In the genomic region with DNA sequence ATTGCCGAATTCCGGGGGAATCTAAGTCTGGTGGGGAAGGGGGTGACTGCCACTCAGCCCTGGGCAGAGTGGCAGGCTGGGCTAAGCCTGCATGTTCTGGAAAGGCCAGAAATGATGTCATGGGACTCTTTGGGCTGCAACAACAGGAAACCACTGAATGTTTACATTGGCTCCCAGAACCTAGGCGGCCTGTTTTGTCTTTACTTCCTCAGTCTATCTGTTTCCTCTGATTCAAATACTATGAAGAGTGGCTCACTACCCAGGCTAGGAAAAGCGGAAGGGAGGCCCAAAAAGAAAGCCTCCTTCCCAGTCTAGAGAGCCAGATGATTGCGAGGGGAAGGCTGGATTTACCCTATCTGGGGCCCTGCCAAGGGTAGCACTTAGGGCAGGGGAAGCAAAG, we compare ENCODE assay signal across 8 mouse cellular contexts.
DNase-seq lines count a peak whose midpoint lies in the region; ATAC-seq and TF ChIP-seq lines count a peak whose summit lies in the region.
"Had no signal": no experiment of that assay in that cellular context is flagged by ENCODE, and none has a peak within 500 bp of the region (broad histone marks: within the 10 kb centered on the region; RNA-seq: fewer than 3 reads in every experiment).

No protein-coding gene starts in this region.

- peak; percentile 19 for DNase-seq in NIH3T3 (ENCODE audit: low read depth)
- DNase-seq in heart, adult 2 months: peak; percentile 55 to 72
- DNase-seq in kidney, postnatal 10 days: peak; percentile 38
- peak; percentile 67 for DNase-seq in naive thymus-derived CD4-positive, alpha-beta T cell, adult 2 months (ENCODE audit: low read depth)
- DNase-seq in layer of hippocampus, postnatal 25 days (ENCODE audit: extremely low spot score in 1 of 2, low spot score in 1 of 2): no peak

- H3K36me3 ChIP-seq in C2C12 (ENCODE audit: control insufficient read depth, insufficient read depth): no peaks in the 10 kb centered on the region
- peaks cover 3% of the 10 kb centered on the region; the same call in 1 of the 2 replicates for H3K36me3 ChIP-seq in heart, adult 2 months (ENCODE audit: control insufficient read depth, insufficient read depth, low read length)
- no peaks in the 10 kb centered on the region for H3K36me3 ChIP-seq in forebrain, embryonic 12.5 days (replicated peaks)

- intact Hi-C loops in heart, adult 2 months (cut with DNase I): loop anchor here (2.0 kb wide), 2 partner anchors 71 to 105 kb away; a partner anchor contains a TSS

- H3K9me3 ChIP-seq in forebrain, embryonic 12.5 days: no peaks in the 10 kb centered on the region

- H3K79me2 ChIP-seq in C2C12 (ENCODE audit: control insufficient read depth, insufficient read depth): no peaks in the 10 kb centered on the region
- no peaks in the 10 kb centered on the region for H3K79me2 ChIP-seq in heart, adult 2 months (replicated peaks; ENCODE audit: control insufficient read depth, insufficient read depth, low read length)

- H3K4me3 ChIP-seq in C2C12 (ENCODE audit: insufficient read depth, poor library complexity, severe bottlenecking): no peak overlapping the region
- H3K4me3 ChIP-seq in heart, adult 2 months: no peak overlapping the region
- no peak overlapping the region for H3K4me3 ChIP-seq in forebrain, embryonic 12.5 days (replicated peaks)
- H3K4me3 ChIP-seq: erythroblast, embryonic 14.5 days had no signal

- TF ChIP-seq EP300 in heart, adult 2 months (IDR thresholded peaks at IDR 0.05; ENCODE audit: insufficient read depth, low read depth, low read length): 0 out of 2 replicates have a peak, but pooled peaks have one; percentile 53

- peak overlapping the region; percentile 86 for H3K27ac ChIP-seq in heart, adult 2 months
- H3K27ac ChIP-seq in forebrain, embryonic 12.5 days: no peak overlapping the region

- H3K4me2 ChIP-seq in forebrain, embryonic 12.5 days: no peak overlapping the region

- TF ChIP-seq POLR2A in heart, adult 2 months (IDR thresholded peaks at IDR 0.05; ENCODE audit: insufficient read depth, low read depth, low read length): 0 out of 2 replicates have a peak, but pooled peaks have one; percentile 37

- H3K79me3 ChIP-seq in C2C12 (ENCODE audit: low read depth): no peaks in the 10 kb centered on the region

- TF ChIP-seq CTCF in C2C12 (IDR thresholded peaks at IDR 0.05; ENCODE audit: control insufficient read depth, insufficient read depth, insufficient read length): no peak
- no peak for TF ChIP-seq CTCF in heart, adult 2 months (IDR thresholded peaks at IDR 0.05)

- H3K4me1 ChIP-seq in heart, adult 2 months (ENCODE audit: control insufficient read depth, insufficient read depth, low read length): peaks cover 1% of the 10 kb centered on the region
- no peaks in the 10 kb centered on the region for H3K4me1 ChIP-seq in forebrain, embryonic 12.5 days

- WGBS in heart, adult 2 months: 34% methylated on average over 5 of the region's 5 CpGs
- WGBS in forebrain, embryonic 12.5 days: 81% methylated on average over 5 of the region's 5 CpGs

- H3ac ChIP-seq in C2C12 (ENCODE audit: control insufficient read depth, insufficient read length, low read depth): no peak overlapping the region

- no peaks in the 10 kb centered on the region for H3K27me3 ChIP-seq in C2C12 (ENCODE audit: control insufficient read depth, insufficient read depth, insufficient read length)
- no peaks in the 10 kb centered on the region for H3K27me3 ChIP-seq in heart, adult 2 months (ENCODE audit: control insufficient read depth, insufficient read depth, low read length)
- no peaks in the 10 kb centered on the region for H3K27me3 ChIP-seq in forebrain, embryonic 12.5 days

- ATAC-seq in forebrain, embryonic 12.5 days (ENCODE audit: low FRiP score): no peak

- H3K9ac ChIP-seq in heart, adult 2 months (ENCODE audit: low read depth, low read length): no peak overlapping the region
- H3K9ac ChIP-seq in forebrain, embryonic 12.5 days: no peak overlapping the region

TF ChIP-seq in C2C12, 6 proteins besides CTCF, POLR2A, EP300 and RAD21:
- TF ChIP-seq USF1 (IDR thresholded peaks at IDR 0.05; ENCODE audit: low read depth) (no peak), CEBPB (IDR thresholded peaks at IDR 0.05; ENCODE audit: low read depth) (peak; percentile 26)

Comparison
In these comparisons a context has a peak if more than half of its experiments do, and no peak if none do; other contexts are left out.
1. DNase-seq: peak in NIH3T3 (single experiment), heart, adult 2 months (2 of 2), kidney, postnatal 10 days (single experiment) and naive thymus-derived CD4-positive, alpha-beta T cell, adult 2 months (single experiment); none in layer of hippocampus, postnatal 25 days (0 of 2).